Mouse (Mus musculus) layer of hippocampus, adult 2 months (tissue): ENCODE results near the gene Myo18a. TPM values are rescaled to one million over a fixed set of nuclear protein-coding genes. Genes with fewer than 3 reads are reported as not detected.

Source experiments
- DNase-seq, 2 experiments: peaks; one replicate each; pipeline ENCODE4 v3.0.0; 2022; ENCODE audit warnings: low spot score in 2 of 2
- H3K27ac ChIP-seq: fragments of 200-600 bp; 2 replicates; pipeline ENCODE4 v1.8.1; 2022
- H3K4me3 ChIP-seq: fragments of 200-600 bp; 2 replicates; pipeline ENCODE4 v1.8.1; 2022; ENCODE audit warnings: mild to moderate bottlenecking
- CTCF ChIP-seq: fragments of 200-600 bp; conservative IDR thresholded peaks from 2 replicates; pipeline ENCODE4 v1.8.1; 2022; ENCODE audit warnings: antibody characterized with exemption, mild to moderate bottlenecking, moderate library complexity
- total RNA-seq, 2 experiments: library from RNA; stranded (reverse); gene quantifications; 2 replicates each; pipeline ENCODE4 v1.2.3; 2021

Myo18a gene
- total RNA-seq, 2 experiments from 2014 or later: 137 to 156 TPM

DNA sequence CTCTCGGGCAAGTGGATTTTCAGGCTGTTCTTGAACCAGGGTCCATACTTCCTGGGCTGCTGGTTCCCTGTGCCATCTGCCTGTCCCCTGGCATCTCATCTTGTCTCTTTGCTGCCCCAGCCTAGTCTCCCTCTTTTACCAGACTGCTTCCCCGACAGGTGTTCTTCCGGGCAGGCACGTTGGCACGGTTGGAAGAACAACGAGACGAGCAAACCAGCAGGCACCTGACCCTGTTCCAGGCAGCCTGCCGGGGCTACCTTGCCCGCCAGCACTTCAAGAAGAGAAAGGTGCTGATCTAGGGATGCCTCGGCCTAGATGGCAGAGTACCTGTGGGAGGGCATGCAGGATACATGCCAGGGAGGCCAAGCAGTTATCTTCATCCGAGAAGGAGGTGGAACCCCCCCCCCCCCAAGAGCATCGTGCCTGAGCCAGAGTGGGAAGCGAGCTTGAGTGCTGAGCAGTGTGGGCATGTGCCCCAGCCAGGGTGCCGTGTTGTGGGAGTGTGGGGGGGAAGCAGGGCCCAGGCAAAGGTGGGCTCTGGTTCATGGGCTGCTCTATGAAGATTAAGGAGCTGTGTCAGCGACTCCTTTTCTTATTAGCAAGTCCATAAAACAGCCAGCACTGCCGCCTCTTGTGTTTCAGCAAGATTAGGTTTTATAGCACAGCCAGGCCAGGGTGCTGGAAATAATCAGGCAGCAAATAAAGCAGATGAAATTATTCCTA, 77.6 kb downstream of the Myo18a start:
- no peak overlapping the region for H3K27ac ChIP-seq
- no peak for DNase-seq
- no peak overlapping the region for H3K4me3 ChIP-seq
- TF ChIP-seq CTCF: no peak

DNA sequence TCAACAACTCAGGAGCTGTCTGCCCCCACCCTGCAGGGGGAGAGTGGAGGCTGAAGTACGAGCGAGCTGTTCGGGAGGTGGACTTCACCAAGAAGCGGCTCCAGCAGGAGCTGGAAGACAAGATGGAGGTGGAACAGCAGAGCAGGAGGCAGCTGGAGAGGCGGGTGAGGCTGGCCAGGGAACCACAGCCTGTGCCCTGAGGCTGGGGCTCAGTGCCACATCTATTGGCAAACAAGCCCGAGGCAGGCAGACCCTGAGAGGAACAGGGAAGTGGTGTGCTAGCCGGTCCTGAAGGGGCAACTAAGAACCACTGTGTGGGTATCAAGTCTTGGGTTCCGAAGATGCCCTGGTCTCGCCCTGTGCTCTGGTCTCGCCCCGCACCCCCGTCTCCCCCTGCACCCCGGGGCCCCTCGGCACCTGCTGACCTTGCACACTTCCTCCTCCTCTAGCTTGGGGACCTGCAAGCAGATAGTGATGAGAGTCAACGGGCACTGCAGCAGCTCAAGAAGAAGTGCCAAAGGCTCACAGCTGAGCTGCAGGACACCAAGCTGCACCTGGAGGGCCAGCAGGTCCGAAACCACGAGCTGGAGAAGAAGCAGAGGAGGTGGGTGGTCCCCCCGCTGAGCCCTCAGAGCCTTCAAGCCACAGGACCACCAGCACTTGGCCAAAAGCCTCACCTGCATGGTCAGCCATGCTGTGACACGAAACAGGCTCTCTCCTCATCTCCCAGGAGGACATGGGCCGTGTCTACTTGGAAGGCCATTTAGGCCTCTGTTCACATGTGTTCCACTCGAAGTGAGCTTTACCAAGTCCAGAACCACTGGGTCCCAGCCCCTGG, 80.2 kb downstream of the Myo18a start:
- no peak for DNase-seq
- H3K4me3 ChIP-seq: no peak overlapping the region

DNA sequence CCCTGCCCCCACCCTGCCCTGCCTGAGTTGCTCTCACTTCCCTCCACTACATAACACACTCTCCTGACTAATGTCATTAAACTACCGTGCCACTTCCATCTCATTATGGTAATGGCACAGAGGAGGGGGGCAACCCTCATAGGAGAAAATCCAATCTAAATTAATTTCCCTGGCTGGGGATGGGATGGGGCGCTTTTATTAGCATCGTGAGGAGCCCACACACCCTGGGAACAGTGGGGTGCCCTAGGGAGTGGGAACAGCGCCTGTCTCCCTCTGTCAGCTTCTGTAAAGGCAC, 80.8 kb downstream of the Myo18a start:
- no peak for DNase-seq
- Histone ChIP-seq H3K27ac (no peak overlapping the region), H3K4me3 (no peak overlapping the region)
- TF ChIP-seq CTCF: no peak

More for the DNA sequence above, 80.2 kb downstream of the Myo18a start:
- no peak overlapping the region for H3K27ac ChIP-seq
- TF ChIP-seq CTCF: no peak

DNA sequence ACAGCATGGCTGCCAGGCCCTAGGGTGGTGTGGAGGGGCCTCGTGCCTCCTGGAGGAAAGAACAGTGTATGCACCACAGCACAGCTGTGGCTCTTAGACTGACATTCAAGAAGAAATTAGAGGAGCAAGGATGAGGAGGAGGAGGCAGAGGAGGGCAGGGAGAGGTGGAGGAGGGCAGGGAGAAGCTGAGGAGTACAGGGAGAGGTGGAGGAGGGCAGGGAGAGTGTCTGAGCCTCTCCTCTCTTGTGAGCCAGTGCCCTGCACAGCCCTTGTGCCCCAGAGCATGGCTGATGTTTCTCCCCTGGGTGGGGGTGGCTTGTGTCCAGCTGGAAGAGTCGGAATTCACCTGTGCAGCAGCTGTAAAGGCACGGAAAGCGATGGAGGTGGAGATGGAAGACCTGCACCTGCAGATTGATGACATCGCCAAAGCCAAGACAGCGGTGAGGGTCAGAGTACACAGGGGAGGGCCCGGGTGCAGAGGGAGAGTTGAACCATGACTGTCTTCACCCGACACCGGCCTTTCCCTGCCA, 84.6 kb downstream of the Myo18a start:
- Histone ChIP-seq H3K27ac (peak overlapping the region; percentile 75), H3K4me3 (no peak overlapping the region)
- no peak for DNase-seq
- TF ChIP-seq CTCF: no peak

DNA sequence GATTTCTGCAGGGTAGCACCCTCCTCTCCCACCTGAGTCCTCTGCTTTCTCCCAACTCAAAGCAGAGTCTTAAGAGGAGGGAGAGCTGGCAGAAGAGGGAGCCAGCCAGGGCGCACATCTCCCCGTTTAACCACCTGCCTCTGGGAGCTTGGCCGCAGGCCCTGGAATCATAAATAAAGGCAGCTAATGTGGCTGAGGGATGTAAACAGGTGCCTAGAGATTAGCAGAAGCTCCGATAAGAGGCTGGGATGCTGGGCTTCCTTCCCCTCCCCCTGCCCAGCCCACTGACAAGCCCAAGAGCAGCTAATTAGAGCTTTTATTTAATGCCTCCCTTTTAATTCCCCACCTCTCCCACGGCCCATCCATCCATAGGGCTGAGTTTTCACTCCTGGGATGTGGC, 85.1 kb downstream of the Myo18a start:
- no peak overlapping the region for H3K4me3 ChIP-seq
- no peak for TF ChIP-seq CTCF
- DNase-seq: no peak
- peak overlapping the region; percentile 75 for H3K27ac ChIP-seq

DNA sequence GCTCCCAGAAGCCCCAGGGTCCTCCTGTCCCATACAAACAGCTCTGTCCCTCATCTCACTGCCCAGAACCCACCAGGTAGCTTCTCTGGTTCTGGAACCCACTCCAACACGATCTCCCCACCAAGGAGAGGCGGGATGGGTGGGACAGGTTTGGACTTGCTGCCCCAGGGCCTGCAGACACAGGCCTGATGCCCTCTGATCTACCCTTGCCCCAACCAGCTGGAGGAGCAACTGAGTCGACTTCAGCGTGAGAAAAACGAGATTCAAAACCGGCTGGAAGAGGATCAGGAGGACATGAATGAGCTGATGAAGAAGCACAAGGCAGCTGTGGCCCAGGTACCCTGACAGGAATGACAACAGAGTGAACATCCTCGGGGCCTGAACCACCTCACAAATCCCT, 86.1 kb downstream of the Myo18a start:
- TF ChIP-seq CTCF: peak; percentile 27

DNA sequence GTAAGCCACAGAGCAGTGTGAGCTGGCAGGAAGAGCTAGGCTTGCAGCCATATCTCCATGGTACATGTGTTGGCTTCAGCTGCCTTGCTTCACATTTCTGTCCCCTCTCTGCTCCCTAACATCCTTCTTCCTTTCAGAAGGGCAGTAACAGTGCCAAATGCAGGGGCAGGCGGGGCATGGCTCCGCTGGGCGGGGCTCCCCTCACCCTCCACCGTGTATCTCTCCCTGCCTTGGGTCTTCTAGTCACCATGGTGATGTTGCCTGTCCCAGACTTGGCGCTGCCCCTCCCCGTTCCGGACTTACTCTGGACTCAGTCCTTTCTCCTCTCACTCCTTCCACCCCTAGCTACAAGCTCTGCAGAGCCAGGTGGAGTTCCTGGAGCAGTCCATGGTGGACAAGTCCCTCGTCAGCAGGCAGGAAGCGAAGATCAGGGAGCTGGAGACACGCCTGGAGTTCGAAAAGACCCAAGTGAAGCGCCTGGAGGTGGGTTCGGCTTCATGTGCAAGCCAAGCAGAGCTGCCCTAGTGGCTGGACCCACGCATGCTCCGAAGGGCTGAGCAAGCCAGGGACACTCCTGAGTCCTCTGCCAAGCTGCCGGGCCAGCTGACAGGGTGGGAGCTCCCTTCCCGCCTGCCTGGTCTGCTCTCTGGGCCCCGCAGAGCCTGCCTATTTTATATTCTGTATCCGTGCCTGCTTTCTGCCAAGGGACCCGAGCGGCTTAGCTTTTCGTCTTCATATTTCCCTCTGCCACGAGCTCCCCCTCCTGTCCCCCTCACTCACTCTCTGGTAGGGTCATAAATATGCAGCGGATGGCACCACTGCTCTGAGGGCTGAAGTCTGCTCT, 87.6 kb downstream of the Myo18a start:
- Histone ChIP-seq H3K4me3 (peak overlapping the region; percentile 25), H3K27ac (peak overlapping the region; percentile 92)
- TF ChIP-seq CTCF: peak; percentile 57
- peak; percentile 59 to 81 for DNase-seq

More for the DNA sequence above, 86.1 kb downstream of the Myo18a start:
- DNase-seq: no peak
- Histone ChIP-seq H3K27ac (peak overlapping the region; percentile 75), H3K4me3 (no peak overlapping the region)

DNA sequence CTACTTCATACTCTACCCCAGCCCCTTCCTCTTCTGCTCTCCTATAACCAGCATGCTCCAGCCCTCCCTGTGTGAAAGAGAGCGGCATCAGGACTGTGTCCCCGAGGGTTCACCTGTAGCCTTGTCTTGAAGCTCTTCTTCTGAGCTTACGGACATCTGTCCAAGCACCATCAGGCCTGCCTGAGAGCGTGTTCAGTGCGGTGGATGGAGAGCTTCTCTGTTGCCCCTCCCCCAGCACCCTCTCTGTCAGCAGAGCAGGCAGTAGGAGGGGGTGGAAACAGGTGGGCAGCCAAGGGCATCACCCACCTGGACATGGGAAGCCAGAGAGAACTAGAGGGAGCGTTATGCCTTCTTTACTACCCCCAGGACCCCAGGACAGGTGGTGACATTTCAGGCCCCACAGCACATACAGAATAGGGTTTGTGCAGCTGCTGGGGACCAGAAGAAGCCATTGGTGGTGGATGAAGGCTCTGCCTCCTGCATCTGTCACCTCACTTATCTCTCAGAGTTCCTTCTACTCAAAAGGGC, 88.5 kb downstream of the Myo18a start:
- peak overlapping the region; percentile 92 for H3K27ac ChIP-seq
- H3K4me3 ChIP-seq: no peak overlapping the region
- TF ChIP-seq CTCF: no peak
- DNase-seq: no peak

DNA sequence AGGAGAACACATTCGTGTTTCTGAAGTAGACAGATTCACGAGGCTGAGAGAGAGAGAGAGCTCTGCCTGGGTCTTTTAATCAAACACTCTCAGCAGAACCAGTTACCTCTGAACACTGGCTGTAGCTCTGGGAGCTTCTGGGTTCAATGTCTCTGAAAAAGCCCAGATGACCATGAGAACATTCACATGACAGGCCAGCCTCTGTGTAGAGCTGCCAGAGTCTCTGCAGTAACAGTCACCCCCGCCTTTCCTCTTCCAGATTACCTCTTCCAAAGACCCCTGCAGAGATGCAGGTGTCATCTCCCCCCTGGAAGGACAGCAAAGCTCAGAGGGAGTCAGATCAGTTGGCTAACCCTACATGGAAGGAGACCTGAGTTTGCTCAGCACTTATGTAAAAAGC, 89.1 kb downstream of the Myo18a start:
- DNase-seq: no peak
- TF ChIP-seq CTCF: no peak
- peak overlapping the region; percentile 92 for H3K27ac ChIP-seq
- no peak overlapping the region for H3K4me3 ChIP-seq

DNA sequence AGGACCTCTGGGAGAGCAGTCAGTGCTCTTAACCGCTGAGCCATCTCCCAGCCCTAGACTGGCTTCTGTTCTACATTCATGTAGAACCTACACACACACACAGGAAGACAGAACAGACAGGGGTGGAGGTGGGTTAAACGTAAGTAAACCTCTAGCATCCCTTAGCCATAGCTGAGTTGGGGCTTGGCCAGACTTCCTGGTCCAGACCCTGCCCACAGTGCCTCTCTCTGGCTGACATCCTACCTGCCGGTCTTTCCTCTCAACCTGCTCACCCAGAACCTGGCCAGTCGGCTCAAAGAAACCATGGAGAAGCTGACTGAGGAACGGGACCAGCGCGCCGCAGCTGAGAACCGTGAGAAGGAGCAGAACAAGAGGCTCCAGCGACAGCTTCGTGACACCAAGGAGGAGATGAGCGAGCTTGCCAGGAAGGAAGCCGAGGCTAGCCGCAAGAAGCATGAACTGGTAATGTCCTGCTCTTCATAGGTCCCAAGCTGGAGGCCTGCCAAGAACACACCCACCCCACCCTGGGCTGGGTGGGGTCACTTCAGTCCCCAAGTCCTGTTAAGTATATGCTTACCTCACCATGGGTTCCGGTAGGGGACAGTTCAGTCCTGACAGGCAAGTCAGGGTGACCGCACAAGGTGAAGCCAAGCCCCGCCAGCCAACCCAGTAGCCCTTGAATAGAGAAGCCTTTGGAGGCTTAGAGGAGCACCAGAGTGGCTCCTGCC, 90.1 kb downstream of the Myo18a start:
- no peak for TF ChIP-seq CTCF
- DNase-seq: no peak
- Histone ChIP-seq H3K4me3 (no peak overlapping the region), H3K27ac (no peak overlapping the region)

DNA sequence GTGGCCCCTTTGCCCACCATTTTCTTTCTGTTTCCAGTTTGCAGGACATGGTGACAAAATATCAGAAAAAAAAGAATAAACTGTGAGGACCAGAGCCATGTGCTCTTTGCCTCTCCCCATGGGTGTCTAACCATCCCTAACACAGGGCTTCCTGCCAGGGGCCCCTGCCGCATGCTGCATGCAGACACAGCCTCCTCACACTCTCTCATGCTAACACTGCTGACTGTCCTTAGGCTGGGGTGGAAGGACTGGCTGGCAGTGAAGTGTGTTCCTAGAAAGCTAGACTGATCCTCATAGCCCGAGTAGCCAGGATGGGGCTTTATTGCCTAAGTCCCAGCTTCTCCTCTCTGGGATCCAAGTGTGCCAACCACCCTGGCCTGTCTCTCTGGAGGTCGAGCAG, 91.6 kb downstream of the Myo18a start:
- TF ChIP-seq CTCF: no peak
- DNase-seq: no peak
- Histone ChIP-seq H3K4me3 (no peak overlapping the region), H3K27ac (peak overlapping the region; percentile 65; the same call in 1 of the 2 replicates)

DNA sequence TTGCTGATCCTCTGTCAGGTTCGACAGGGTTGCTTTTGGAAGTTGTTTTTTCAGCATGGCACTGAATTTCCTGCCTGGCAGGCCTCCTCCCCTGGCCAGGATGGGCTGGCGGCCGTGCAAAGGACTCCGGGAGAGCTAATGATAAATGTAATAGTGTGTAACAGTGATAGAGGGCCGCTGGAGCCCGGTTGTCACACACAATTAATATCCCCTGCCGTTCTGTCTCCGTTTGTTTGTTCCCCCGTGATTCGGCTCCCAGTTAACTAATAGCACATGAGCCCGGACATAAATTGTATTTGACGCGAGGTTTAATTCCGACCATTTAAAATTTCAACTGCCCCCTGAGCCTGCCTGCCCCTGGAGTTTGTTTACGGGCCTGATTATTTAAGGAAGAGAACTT, 92.3 kb downstream of the Myo18a start:
- peak overlapping the region; percentile 65; the same call in 1 of the 2 replicates for H3K27ac ChIP-seq
- no peak for TF ChIP-seq CTCF
- no peak for DNase-seq
- H3K4me3 ChIP-seq: no peak overlapping the region
